Mouse (Mus musculus) testis, adult 2 months (tissue): ENCODE measurements at regions not wholly inside any gene's neighbourhood (a gene's known extent, or its start where the extent isn't known, plus 50 kb on each side); places are given as distances from the start of the nearest gene placed in this dataset.

ENCODE experiments used
- CTCF ChIP-seq: fragments of 200-500 bp; IDR thresholded peaks from 2 replicates; pipeline ENCODE4 v1.5.1; 2012; ENCODE audit warnings: low read depth, mild to moderate bottlenecking, inconsistent platforms, low read length, moderate library complexity; ENCODE audit not compliant: control insufficient read depth, insufficient read depth, insufficient replicate concordance
- POLR2A ChIP-seq: fragments of 200-500 bp; IDR thresholded peaks from 2 replicates; pipeline ENCODE4 v1.6.1; 2012; ENCODE audit warnings: low read depth, mild to moderate bottlenecking, inconsistent platforms, low read length, moderate library complexity; ENCODE audit not compliant: control insufficient read depth

DNA sequence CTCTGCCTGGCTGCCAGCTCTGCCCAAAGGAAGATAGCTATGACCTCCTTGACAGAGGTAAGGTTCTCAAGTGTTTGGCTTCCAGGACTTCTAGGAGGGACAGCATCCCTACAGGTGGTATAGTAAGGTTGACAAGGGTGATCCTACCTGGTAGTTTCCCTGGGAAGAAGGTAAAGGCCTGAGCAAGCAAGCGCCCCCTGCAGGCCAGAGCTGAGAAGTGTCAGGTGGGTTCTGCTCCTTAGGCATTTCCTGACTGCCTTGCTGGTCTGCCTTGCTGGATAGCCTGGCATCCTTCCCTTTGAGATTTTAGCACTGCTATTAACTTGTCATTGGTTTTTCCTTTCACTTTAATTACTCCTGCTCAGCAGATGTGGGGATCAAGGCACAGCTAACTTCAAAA, 70.4 kb upstream of the Camk1g start:
- TF ChIP-seq CTCF = peak; percentile 83; the same call in 1 of the 2 replicates
- TF ChIP-seq POLR2A = no peak
